Comparison of ENCODE assay signal across 30 mouse cellular contexts in genomic region chr17:83647413-83647812, GRCm38 (mm10). TPM values are rescaled to one million over a fixed set of nuclear protein-coding genes. Genes with fewer than 3 reads are reported as not detected.
"Had no signal": no experiment of that assay in that cellular context is flagged by ENCODE, and none has a peak within 500 bp of the region (broad histone marks: within the 10 kb centered on the region; RNA-seq: fewer than 3 reads in every experiment).

No protein-coding gene starts in this region.

- ATAC-seq: forebrain, postnatal 0 days; hindbrain, postnatal 0 days had no signal

- H3K4me2 ChIP-seq: heart, embryonic 11.5 days; heart, embryonic 13.5 days; heart, embryonic 15.5 days; hindbrain, embryonic 13.5 days; hindbrain, embryonic 15.5 days; limb, embryonic 13.5 days; limb, embryonic 15.5 days had no signal

- H3K4me3 ChIP-seq: heart, adult 2 months; heart, embryonic 13.5 days; heart, embryonic 15.5 days; hindbrain, embryonic 13.5 days; hindbrain, embryonic 15.5 days; layer of hippocampus, adult 2 months; limb, embryonic 13.5 days; limb, embryonic 15.5 days had no signal

- H3K27me3 ChIP-seq: heart, embryonic 13.5 days; heart, embryonic 15.5 days; hindbrain, embryonic 13.5 days; hindbrain, embryonic 15.5 days; limb, embryonic 13.5 days; limb, embryonic 15.5 days had no signal

- DNase-seq: forebrain, postnatal 0 days; gastrocnemius, postnatal 14 days; gastrocnemius, postnatal 36 days; heart, adult 11 months; heart, adult 2 months; heart, postnatal 14 days; heart, postnatal 36 days; kidney, adult 18-20 months; kidney, adult 8-10 months; kidney, postnatal 10 days; kidney, postnatal 25 days; kidney, postnatal 4 days; left cerebral cortex, postnatal 4 days had no signal

- H3K9ac ChIP-seq: forebrain, postnatal 0 days; heart, embryonic 13.5 days; heart, embryonic 15.5 days; hindbrain, embryonic 13.5 days; hindbrain, embryonic 15.5 days; limb, embryonic 13.5 days; limb, embryonic 15.5 days; liver, embryonic 14.5 days had no signal

- H3K27ac ChIP-seq: heart, adult 2 months; heart, embryonic 13.5 days; heart, embryonic 15.5 days; hindbrain, embryonic 13.5 days; hindbrain, embryonic 15.5 days; hindbrain, postnatal 0 days; layer of hippocampus, adult 2 months; limb, embryonic 13.5 days; limb, embryonic 15.5 days; liver, embryonic 14.5 days had no signal

- H3K36me3 ChIP-seq: heart, embryonic 13.5 days; heart, embryonic 15.5 days; hindbrain, embryonic 13.5 days; hindbrain, embryonic 15.5 days; limb, embryonic 13.5 days; limb, embryonic 15.5 days had no signal

- H3K9me3 ChIP-seq: heart, embryonic 13.5 days; heart, embryonic 15.5 days; hindbrain, embryonic 13.5 days; hindbrain, embryonic 15.5 days; limb, embryonic 13.5 days; limb, embryonic 15.5 days had no signal

- H3K4me1 ChIP-seq: hindbrain, embryonic 13.5 days; hindbrain, embryonic 15.5 days; limb, embryonic 13.5 days; limb, embryonic 15.5 days had no signal

RNA-seq across cellular contexts. Expression of gene Kcng3, which starts 15.7 kb away (rescaled TPM):
- total RNA-seq: gastrocnemius, adult 18-20 months; gastrocnemius, postnatal 14 days; gastrocnemius, postnatal 36 days; heart, adult 2 months; heart, postnatal 14 days; hematopoietic stem cell, adult 5-6 weeks had no signal
- polyA plus RNA-seq: heart, embryonic 11.5 days; heart, embryonic 13.5 days; heart, embryonic 15.5 days; heart, postnatal 0 days; intestine, embryonic 14.5 days; kidney, embryonic 14.5 days; kidney, embryonic 16.5 days; limb, embryonic 11.5 days; limb, embryonic 13.5 days; limb, embryonic 15.5 days had no signal
